Mouse (Mus musculus) heart, adult 9 months (tissue): ENCODE data around the gene Sh2d4b.

Source experiments
- DNase-seq, 2 experiments: peaks; one replicate each; pipeline ENCODE4 v3.0.0; 2022; ENCODE audit warnings: low spot score in 2 of 2

The Sh2d4b gene

DNA sequence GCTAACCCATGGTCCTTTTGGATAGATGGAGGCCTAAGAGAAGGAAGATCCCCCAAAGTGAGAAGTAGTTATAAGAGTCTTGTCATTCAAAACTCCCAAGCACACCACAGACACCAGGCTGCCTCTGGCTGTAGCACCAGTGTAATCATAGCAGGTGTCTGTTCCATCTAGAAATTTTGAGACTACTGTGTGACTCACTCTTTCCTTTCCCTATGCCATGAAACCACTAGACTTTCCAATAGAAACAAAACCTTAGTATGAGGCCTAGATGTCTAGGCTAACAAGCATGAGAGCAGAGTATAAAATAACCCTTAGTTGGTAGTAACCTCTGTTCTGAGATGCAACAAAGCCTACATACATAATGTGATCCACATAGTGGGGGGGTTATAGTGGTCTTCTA lies 55.7 kb downstream of the Sh2d4b start:
- DNase-seq: no peak

- DNase-seq: no peak
Measured at GRCm38 (mm10) chr14:40830505-40830904, 62.6 kb downstream of the Sh2d4b start.

DNA sequence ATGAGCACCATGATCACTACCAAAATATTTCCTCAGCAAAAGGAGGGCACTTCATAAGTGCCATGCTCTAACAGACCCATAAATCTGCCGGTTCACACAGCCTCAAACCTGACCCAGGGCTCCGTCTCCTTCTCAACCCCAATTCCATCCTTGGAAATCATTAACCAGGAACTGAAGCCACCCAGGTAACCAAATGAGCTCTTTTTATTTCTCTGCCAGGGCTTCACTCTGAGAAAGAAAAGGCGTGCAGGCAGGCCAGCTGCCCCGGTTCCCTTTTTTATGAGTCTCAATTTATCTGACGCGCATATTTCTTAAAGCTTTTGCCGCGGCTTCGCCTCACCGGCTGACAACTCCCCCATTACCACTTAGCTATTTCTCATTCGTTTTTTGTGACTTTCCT lies 63.0 kb downstream of the Sh2d4b start:
- DNase-seq: no peak

DNA sequence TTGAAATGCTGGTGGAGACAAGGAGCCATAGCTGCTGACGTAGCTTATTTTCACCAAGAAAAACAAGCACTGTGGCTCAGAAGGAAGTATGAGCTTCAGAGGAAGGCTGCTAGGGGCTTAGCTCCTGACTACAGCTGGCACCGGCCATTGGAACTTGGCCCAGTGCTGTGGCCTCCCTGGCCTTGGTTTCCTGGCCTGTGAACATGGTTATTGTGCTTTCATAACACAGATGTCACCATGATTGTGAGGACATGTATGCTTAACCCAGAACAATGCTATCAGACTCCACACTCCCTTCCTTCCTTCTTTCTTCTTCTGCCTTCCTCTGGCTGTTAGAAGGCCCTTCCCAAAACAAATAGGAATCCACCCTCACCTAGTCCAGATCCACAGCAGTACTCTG lies 75.0 kb downstream of the Sh2d4b start:
- peak; percentile 23 to 57 for DNase-seq

DNA sequence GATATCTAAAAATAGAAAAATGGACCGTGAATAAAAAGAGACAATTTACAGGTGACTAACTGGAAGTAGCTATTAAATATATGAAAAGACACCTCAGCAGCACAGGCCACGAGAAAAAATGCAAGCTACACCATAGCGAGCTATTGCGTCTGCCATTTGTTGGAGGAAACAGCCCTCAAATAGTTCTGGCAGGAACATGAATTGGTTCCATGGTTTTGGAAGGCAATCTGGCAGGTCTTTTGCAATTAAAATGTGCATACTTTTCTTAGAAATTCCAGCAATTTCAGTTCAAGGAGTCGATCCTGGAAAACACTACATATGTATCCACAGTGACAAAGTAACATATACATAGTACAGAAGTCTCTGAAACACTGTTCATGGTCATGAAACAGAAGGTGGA lies 76.4 kb downstream of the Sh2d4b start:
- no peak for DNase-seq

- peak in 1 of 2 experiments; percentile 15 for DNase-seq
Measured at GRCm38 (mm10) chr14:40791606-40792005, 101.5 kb downstream of the Sh2d4b start.

DNA sequence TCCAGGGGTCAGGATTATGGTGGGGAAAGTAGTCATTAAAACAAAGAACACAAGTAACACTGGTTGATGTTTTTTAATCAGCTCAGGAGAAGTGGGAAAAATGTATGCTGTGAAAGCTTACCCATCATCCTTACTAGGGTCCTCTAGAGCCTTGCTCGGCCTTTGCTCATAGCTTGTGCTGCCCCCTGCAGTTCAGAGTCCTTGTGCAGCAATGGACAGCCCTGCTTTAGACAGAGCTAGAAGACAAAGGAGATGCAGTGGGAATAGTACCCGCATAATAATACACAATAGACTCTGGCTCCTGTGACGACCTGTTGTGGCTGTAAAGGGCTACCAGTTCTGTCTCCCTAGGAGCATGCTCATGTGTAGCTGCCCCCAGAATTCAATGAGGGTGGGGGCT lies 104.0 kb downstream of the Sh2d4b start:
- DNase-seq: no peak

GRCm38 (mm10) chr14:40769097-40770090 lies 123.7 kb downstream of the Sh2d4b start:
- no peak for DNase-seq
